Comparison of ENCODE assay signal across 21 mouse cellular contexts in the genomic region with DNA sequence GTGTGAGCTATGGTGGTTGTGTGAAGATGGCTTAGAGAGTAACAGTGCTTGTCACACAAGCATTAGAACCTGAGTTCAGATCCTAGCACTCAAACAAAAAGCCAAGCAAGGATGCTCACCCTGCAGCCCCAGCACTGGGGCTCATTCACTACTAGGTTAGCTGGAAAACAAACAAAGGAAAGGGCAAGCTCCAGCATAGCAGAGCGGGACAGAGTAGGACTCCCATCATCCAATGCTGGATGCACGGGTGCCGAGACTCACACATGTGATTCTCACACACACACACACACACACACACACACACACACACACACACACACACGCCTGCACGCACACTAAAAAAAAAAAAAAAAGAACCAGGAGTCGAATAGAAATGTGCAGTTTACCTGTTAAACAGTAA. TPM values are rescaled to one million over a fixed set of nuclear protein-coding genes. Genes with fewer than 3 reads are reported as not detected.
A peak's percentile ranks its signal among the peaks of the same experiment; 100 is the strongest.
DNase-seq lines count a peak whose midpoint lies in the region; TF ChIP-seq lines count a peak whose summit lies in the region.
"Had no signal": no experiment of that assay in that cellular context is flagged by ENCODE, and none has a peak within 500 bp of the region (broad histone marks: within the 10 kb centered on the region; RNA-seq: fewer than 3 reads in every experiment).

No protein-coding gene starts in this region.

- DNase-seq in heart, adult 11 months = peak; percentile 61
- DNase-seq in heart, adult 2 months = no peak
- peak; percentile 41 for DNase-seq in kidney, adult 9 months
- no peak for DNase-seq in kidney, postnatal 4 days
- DNase-seq in kidney, postnatal 25 days = peak; percentile 28 to 53
- no peak for DNase-seq in kidney, adult 11 months
- DNase-seq in MEL (ENCODE audit: low read depth, low spot score) = no peak
- DNase-seq: adrenal gland, adult 2 months; adrenal gland, postnatal 10 days; adrenal gland, postnatal 25 days; B cell, adult 2 months; cerebellum, adult 11-12 months; cerebellum, adult 2 months; cerebellum, adult 9-10 months; cerebellum, postnatal 10 days; cerebellum, postnatal 25 days had no signal

- no peak overlapping the region for H3K9ac ChIP-seq in heart, adult 2 months (ENCODE audit: low read depth, low read length)
- H3K9ac ChIP-seq in MEL (ENCODE audit: control insufficient read depth, low read depth, low read length, poor library complexity, severe bottlenecking) = no peak overlapping the region
- H3K9ac ChIP-seq: embryonic facial prominence, embryonic 12.5 days; forebrain, embryonic 13.5 days; forebrain, embryonic 15.5 days had no signal

- H3K4me1 ChIP-seq in heart, adult 2 months (ENCODE audit: control insufficient read depth, insufficient read depth, low read length) = no peaks in the 10 kb centered on the region; the same call in 1 of the 2 replicates
- H3K4me1 ChIP-seq in MEL (ENCODE audit: control insufficient read depth in 1 of 2, insufficient read depth in 2 of 2, low read length in 2 of 2) = peaks cover 0 to 3% of the 10 kb centered on the region in 2 experiments; a peak in 1 of 4 replicates

- TF ChIP-seq CTCF in heart, adult 2 months (IDR thresholded peaks at IDR 0.05) = no peak
- TF ChIP-seq CTCF in MEL (IDR thresholded peaks at IDR 0.05 in 2 of 3, conservative IDR thresholded peaks at IDR 0.05 in 1 of 3; ENCODE audit: control insufficient read depth in 1 of 3, insufficient read depth in 1 of 3, low read depth in 2 of 3, low read length in 3 of 3, poor library complexity in 1 of 3, severe bottlenecking in 1 of 3) = no peak

- 92% methylated on average over 5 of the region's 6 CpGs for WGBS in heart, adult 2 months

- H3K9me3 ChIP-seq in MEL (replicated peaks; ENCODE audit: insufficient read depth, low read length) = no peaks in the 10 kb centered on the region
- H3K9me3 ChIP-seq: embryonic facial prominence, embryonic 10.5 days; embryonic facial prominence, embryonic 12.5 days; forebrain, embryonic 13.5 days; forebrain, embryonic 15.5 days; G1E had no signal

- TF ChIP-seq POLR2A in heart, adult 2 months (IDR thresholded peaks at IDR 0.05; ENCODE audit: insufficient read depth, low read depth, low read length) = no peak
- TF ChIP-seq POLR2A in MEL (IDR thresholded peaks at IDR 0.05; ENCODE audit: control insufficient read depth in 1 of 2, insufficient read depth in 1 of 2, low read depth in 1 of 2, low read length in 2 of 2, poor library complexity in 1 of 2) = no peak

- no peaks in the 10 kb centered on the region for H3K36me3 ChIP-seq in heart, adult 2 months (ENCODE audit: control insufficient read depth, insufficient read depth, low read length)
- no peaks in the 10 kb centered on the region for H3K36me3 ChIP-seq in MEL (ENCODE audit: control insufficient read depth in 1 of 2, insufficient read depth in 2 of 2, low read length in 2 of 2)
- H3K36me3 ChIP-seq: embryonic facial prominence, embryonic 10.5 days; embryonic facial prominence, embryonic 12.5 days; forebrain, embryonic 15.5 days; G1E had no signal

- H3K4me3 ChIP-seq in heart, adult 2 months = no peak overlapping the region
- H3K4me3 ChIP-seq in MEL (ENCODE audit: control insufficient read depth in 1 of 2, insufficient read depth in 1 of 2, low read depth in 2 of 2, low read length in 2 of 2) = peak overlapping the region; percentile 20 to 23; a peak in 2 of 4 replicates
- H3K4me3 ChIP-seq: embryonic facial prominence, embryonic 10.5 days; embryonic facial prominence, embryonic 12.5 days; forebrain, embryonic 13.5 days; forebrain, embryonic 15.5 days had no signal

- no peak for TF ChIP-seq EP300 in heart, adult 2 months (IDR thresholded peaks at IDR 0.05; ENCODE audit: insufficient read depth, low read depth, low read length)
- TF ChIP-seq EP300 in MEL (IDR thresholded peaks at IDR 0.05; ENCODE audit: low read depth in 1 of 2, low read length in 2 of 2) = no peak

- no peak for TF ChIP-seq RAD21 in MEL (IDR thresholded peaks at IDR 0.05; ENCODE audit: low read depth, low read length)

- intact Hi-C loops in heart, adult 2 months (cut with DNase I) = loop anchor here (5.0 to 10.0 kb wide), 3 partner anchors 51 to 157 kb away; a partner anchor contains a TSS

- H3K27me3 ChIP-seq in heart, adult 2 months (ENCODE audit: control insufficient read depth, insufficient read depth, low read length) = 0 out of 2 replicates have a peak, but pooled peaks cover 2% of the 10 kb centered on the region
- H3K27me3 ChIP-seq in MEL (ENCODE audit: control insufficient read depth in 1 of 2, insufficient read depth in 2 of 2, low read length in 2 of 2) = peaks cover 2% of the 10 kb centered on the region in 2 experiments; a peak in 1 of 4 replicates

- no peaks in the 10 kb centered on the region for H3K79me2 ChIP-seq in heart, adult 2 months (replicated peaks; ENCODE audit: control insufficient read depth, insufficient read depth, low read length)
- no peaks in the 10 kb centered on the region for H3K79me2 ChIP-seq in MEL (ENCODE audit: control insufficient read depth, insufficient read depth, low read length, poor library complexity)

- no peak overlapping the region for H3K27ac ChIP-seq in heart, adult 2 months
- no peak overlapping the region for H3K27ac ChIP-seq in MEL (ENCODE audit: control insufficient read depth, low read depth, low read length)
- H3K27ac ChIP-seq: embryonic facial prominence, embryonic 10.5 days; embryonic facial prominence, embryonic 12.5 days; forebrain, embryonic 13.5 days; forebrain, embryonic 15.5 days had no signal

TF ChIP-seq in MEL, 35 proteins besides CTCF, POLR2A, EP300 and RAD21:
- TF ChIP-seq MEF2A (IDR thresholded peaks at IDR 0.05; ENCODE audit: extremely low read depth, insufficient replicate concordance, low read depth, low read length, poor library complexity, severe bottlenecking) = no peak
- peak; percentile 53; the same call in 1 of the 2 replicates for TF ChIP-seq ZNF384 (IDR thresholded peaks at IDR 0.05; ENCODE audit: low read depth, low read length)
- no peak for TF ChIP-seq JUND (IDR thresholded peaks at IDR 0.05; ENCODE audit: low read depth, low read length)
- no peak for TF ChIP-seq UBTF (IDR thresholded peaks at IDR 0.05; ENCODE audit: borderline replicate concordance, insufficient read depth, low read depth, low read length)

RNA-seq across cellular contexts. Expression of a gene that starts 4.3 kb away (rescaled TPM):
- 1 to 10 TPM; 1.4 to 2.8 TPM for total RNA-seq in heart, adult 2 months (2021)
- 1.9 and 4.0 TPM in 2 replicates for polyA plus RNA-seq in heart, adult 2 months (2012; rRNA removed)
- total RNA-seq in MEL (2012; rRNA removed) = not detected in 2 replicates
- polyA plus RNA-seq in MEL (2012; ENCODE audit: insufficient read depth in 1 of 2, insufficient read length in 2 of 2, low read depth in 1 of 2, low replicate concordance in 2 of 2, missing spikeins in 1 of 2) = under 1 TPM in 1 of 2 experiments, not detected in 1; 0.17 TPM
- polyA plus RNA-seq: G1E had no signal

RNA-seq across cellular contexts. Expression of a gene that starts 58.7 kb away (rescaled TPM):
- total RNA-seq in heart, adult 2 months (2021) = 10 to 100 TPM; 36.6 to 41.5 TPM
- polyA plus RNA-seq in heart, adult 2 months (2012; rRNA removed) = 12.9 and 19.7 TPM in 2 replicates
- 32.8 and 35.6 TPM in 2 replicates for total RNA-seq in MEL (2012; rRNA removed)
- polyA plus RNA-seq in MEL (2012; ENCODE audit: insufficient read depth in 1 of 2, insufficient read length in 2 of 2, low read depth in 1 of 2, low replicate concordance in 2 of 2, missing spikeins in 1 of 2) = 100 to 1,000 TPM in 1 of 2 experiments, 10 to 100 TPM in 1; 75.4 to 171 TPM

Comparison
In these comparisons a context has a peak if more than half of its experiments do, and no peak if none do; other contexts are left out.
1. DNase-seq: peak in heart, adult 11 months (single experiment), kidney, adult 9 months (single experiment) and kidney, postnatal 25 days (2 of 2); none in heart, adult 2 months (0 of 2), kidney, postnatal 4 days (0 of 2), kidney, adult 11 months (single experiment) and MEL (single experiment).